Mouse (Mus musculus): Measurements from ENCODE around the gene Podxl.

- no peak for TF ChIP-seq POLR2A (IDR thresholded peaks at IDR 0.05; ENCODE audit: insufficient read depth, low read length)
- TF ChIP-seq CTCF (IDR thresholded peaks at IDR 0.05; ENCODE audit: low read depth, low read length) = no peak
Measured at GRCm38 (mm10) chr6:31500260-31500659, 63.5 kb downstream of the Podxl start.

Data from ES-Bruce4 (cell line).